Mouse (Mus musculus) lung, postnatal 0 days (tissue): ENCODE data around the gene 1520401A03Rik. TPM values are rescaled to one million over a fixed set of nuclear protein-coding genes. Genes with fewer than 3 reads are reported as not detected.

Experiments
- ATAC-seq: fragments of 200-750 bp; cut with Nextera tagmentation; 2 replicates; pipeline ENCODE4 v1.8.0; 2017; ENCODE audit warnings: moderate library complexity
- DNase-seq: peaks from one replicate; pipeline ENCODE4 v3.0.0-alpha.2; 2016; ENCODE audit warnings: low spot score
- H3K27ac ChIP-seq: fragments of 300-500 bp; sonication (generic); 2 replicates; pipeline ENCODE4 v1.5.1; 2014; ENCODE audit warnings: antibody characterized with exemption, mild to moderate bottlenecking, low read length, mixed read lengths
- H3K27me3 ChIP-seq: fragments of 300-500 bp; sonication (generic); replicated peaks from 2 replicates; pipeline ENCODE4 v1.6.1; 2014; ENCODE audit warnings: low read length, mixed read lengths; ENCODE audit not compliant: insufficient read depth
- H3K36me3 ChIP-seq: fragments of 300-500 bp; sonication (generic); 2 replicates; pipeline ENCODE4 v1.6.1; 2014; ENCODE audit warnings: low read length, mixed read lengths; ENCODE audit not compliant: insufficient read depth
- H3K4me1 ChIP-seq: fragments of 300-500 bp; sonication (generic); 2 replicates; pipeline ENCODE4 v1.6.1; 2014; ENCODE audit warnings: antibody characterized with exemption, low read depth, low read length, mixed read lengths; ENCODE audit not compliant: insufficient read depth
- H3K4me2 ChIP-seq: fragments of 300-500 bp; sonication (generic); replicated peaks from 2 replicates; pipeline ENCODE4 v1.6.1; 2014; ENCODE audit warnings: low read depth, mild to moderate bottlenecking, low read length, moderate library complexity, mixed read lengths
- H3K4me3 ChIP-seq: fragments of 300-500 bp; sonication (generic); 2 replicates; pipeline ENCODE4 v1.5.1; 2014; ENCODE audit warnings: low read depth, low read length
- H3K9ac ChIP-seq: fragments of 300-500 bp; sonication (generic); replicated peaks from 2 replicates; pipeline ENCODE4 v1.6.1; 2014; ENCODE audit warnings: low read depth, mild to moderate bottlenecking
- H3K9me3 ChIP-seq: fragments of 300-500 bp; sonication (generic); 2 replicates; pipeline ENCODE4 v1.6.1; 2016; ENCODE audit warnings: low read length, mixed read lengths
- CTCF ChIP-seq: IDR thresholded peaks from 2 replicates; pipeline ENCODE4 v1.5.1; 2016; ENCODE audit warnings: antibody characterized with exemption, mild to moderate bottlenecking
- EP300 ChIP-seq: IDR thresholded peaks from 2 replicates; pipeline ENCODE4 v1.6.1; 2016; ENCODE audit warnings: antibody characterized with exemption, mild to moderate bottlenecking, control low read depth
- WGBS: fragments of 180-500 bp; shearing (Covaris S2); extraction: QIAGEN DNeasy Blood & Tissue Kit; methylation state at CpG from one replicate; pipeline ENCODE4 v1.1.7; 2014; 5-methylcytosine and 5-hydroxymethylcytosine counted together
- polyA plus RNA-seq: library from polyadenylated mRNA; unstranded; fragments of >200 nt; fragmentation: Nextera tagmentation; extraction: Ambion mirVana; gene quantifications from 2 replicates; pipeline ENCODE4 v1.2.1, GENCODE M21; 2015

1520401A03Rik gene
- polyA plus RNA-seq, 1 experiment from 2014 or later = 0.20 TPM

- H3K27me3 ChIP-seq = peaks cover 27% of the 10 kb centered on the region
- no peak overlapping the region for H3K9ac ChIP-seq
- H3K4me3 ChIP-seq = peak overlapping the region; percentile 6; the same call in 1 of the 2 replicates
- no peak overlapping the region for H3K27ac ChIP-seq
- DNase-seq (peak; percentile 90), ATAC-seq (peak; percentile 70)
- H3K36me3 ChIP-seq = no peaks in the 10 kb centered on the region
- peaks cover 9% of the 10 kb centered on the region; the same call in 1 of the 2 replicates for H3K4me1 ChIP-seq
- H3K4me2 ChIP-seq = peak overlapping the region; percentile 27
- 24% methylated on average over 10 of the region's 10 CpGs for WGBS
- no peaks in the 10 kb centered on the region for H3K9me3 ChIP-seq
- peak; percentile 84 for TF ChIP-seq CTCF
- TF ChIP-seq EP300 = no peak
Observed at GRCm38 (mm10) chr17:23748631-23749391, 26.2 kb upstream of the 1520401A03Rik start.

GRCm38 (mm10) chr17:23748026-23748425 lies 25.4 kb upstream of the 1520401A03Rik start:
- Histone ChIP-seq H3K4me2 (no peak overlapping the region), H3K9me3 (no peaks in the 10 kb centered on the region), H3K27ac (no peak overlapping the region), H3K4me1 (peaks cover 9% of the 10 kb centered on the region; the same call in 1 of the 2 replicates), H3K36me3 (no peaks in the 10 kb centered on the region), H3K9ac (no peak overlapping the region), H3K4me3 (no peak overlapping the region), H3K27me3 (peaks cover 35% of the 10 kb centered on the region)
- no peak for TF ChIP-seq CTCF
- TF ChIP-seq EP300 = no peak
- WGBS = 25% methylated on average over 6 of the region's 6 CpGs
- DNase-seq = no peak
- no peak for ATAC-seq

- H3K4me1 ChIP-seq = peaks cover 9% of the 10 kb centered on the region; the same call in 1 of the 2 replicates
- TF ChIP-seq CTCF (no peak), EP300 (no peak)
- no peak overlapping the region for H3K27ac ChIP-seq
- H3K27me3 ChIP-seq = peaks cover 39% of the 10 kb centered on the region
- H3K4me2 ChIP-seq = no peak overlapping the region
- no peaks in the 10 kb centered on the region for H3K36me3 ChIP-seq
- no peak for ATAC-seq
- 82% methylated on average over 3 of the region's 3 CpGs for whole genome bisulfite sequencing
- H3K9ac ChIP-seq = no peak overlapping the region
- no peak for DNase-seq
- H3K4me3 ChIP-seq = no peak overlapping the region
- H3K9me3 ChIP-seq = no peaks in the 10 kb centered on the region
Observed at GRCm38 (mm10) chr17:23747471-23747870, 24.9 kb upstream of the 1520401A03Rik start.

- no peak overlapping the region for H3K4me2 ChIP-seq
- no peak overlapping the region for H3K27ac ChIP-seq
- DNase-seq = no peak
- H3K27me3 ChIP-seq = peaks cover 46% of the 10 kb centered on the region
- H3K9me3 ChIP-seq = no peaks in the 10 kb centered on the region
- 86% methylated on average over 3 of the region's 3 CpGs for WGBS
- no peak for ATAC-seq
- H3K9ac ChIP-seq = no peak overlapping the region
- no peaks in the 10 kb centered on the region for H3K36me3 ChIP-seq
- H3K4me3 ChIP-seq = no peak overlapping the region
- peaks cover 16% of the 10 kb centered on the region for H3K4me1 ChIP-seq
- TF ChIP-seq CTCF (no peak), EP300 (no peak)
Observed at GRCm38 (mm10) chr17:23746767-23747166, 24.2 kb upstream of the 1520401A03Rik start.

GRCm38 (mm10) chr17:23746311-23746710 lies 23.7 kb upstream of the 1520401A03Rik start:
- Histone ChIP-seq H3K4me1 (peaks cover 17% of the 10 kb centered on the region), H3K27me3 (peaks cover 50% of the 10 kb centered on the region), H3K4me3 (no peak overlapping the region), H3K36me3 (no peaks in the 10 kb centered on the region), H3K9ac (no peak overlapping the region), H3K4me2 (0 out of 2 replicates have a peak overlapping the region, but pooled peaks have one; percentile 28), H3K27ac (no peak overlapping the region), H3K9me3 (no peaks in the 10 kb centered on the region)
- TF ChIP-seq EP300 (no peak), CTCF (peak; percentile 60)
- no peak for ATAC-seq
- WGBS = 12% methylated on average over 12 of the region's 12 CpGs
- no peak for DNase-seq

GRCm38 (mm10) chr17:23745301-23746251 lies 23.0 kb upstream of the 1520401A03Rik start, which contains the start of gene Kremen2:
Gene Kremen2 (minus strand): TSS chr17:23745833.
- H3K4me3 ChIP-seq = peak within 1 kb of the TSS; percentile 17; the same call in 1 of the 2 replicates
- H3K27me3 ChIP-seq = peaks cover 50% of the 10 kb centered on the region
- H3K4me2 ChIP-seq = peak within 1 kb of the TSS; percentile 28; the same call in 1 of the 2 replicates
- peaks cover 19% of the 10 kb centered on the region for H3K4me1 ChIP-seq
- no peaks in the 10 kb centered on the region for H3K9me3 ChIP-seq
- H3K9ac ChIP-seq = 0 out of 2 replicates have a peak within 1 kb of the TSS, but pooled peaks have one; percentile 3
- no peak for ATAC-seq
- no peak for TF ChIP-seq EP300
- TF ChIP-seq CTCF = no peak
- DNase-seq = no peak
- 1% methylated on average over 35 of the region's 45 CpGs for WGBS
- H3K27ac ChIP-seq = no peak within 1 kb of the TSS
- no peaks in the 10 kb centered on the region for H3K36me3 ChIP-seq
